Mouse (Mus musculus): ENCODE data around the gene Pwp2. TPM values are rescaled to one million over a fixed set of nuclear protein-coding genes. Genes with fewer than 3 reads are reported as not detected.

Gene Pwp2
- polyA plus RNA-seq, 1 experiment from 2014 or later = 13.6 TPM

Other genes starting within 250 kb of the Pwp2 start
- gene Trpm2, start 214.6 kb downstream of the Pwp2 start, polyA plus RNA-seq (2015; fragmentation: Nextera tagmentation; extraction: Ambion mirVana) = 0.20 and 0.40 TPM in 2 replicates
- 29.8 and 32.0 TPM in 2 replicates for gene 1810043G02Rik, start 206.6 kb downstream of the Pwp2 start, polyA plus RNA-seq (2015; fragmentation: Nextera tagmentation; extraction: Ambion mirVana)
- 78.8 and 86.6 TPM in 2 replicates for gene Pfkl, start 175.1 kb downstream of the Pwp2 start, polyA plus RNA-seq (2015; fragmentation: Nextera tagmentation; extraction: Ambion mirVana)
- 0.48 and 0.62 TPM in 2 replicates for gene Dnmt3l, start 143.2 kb downstream of the Pwp2 start, polyA plus RNA-seq (2015; fragmentation: Nextera tagmentation; extraction: Ambion mirVana)
- gene Aire, start 141.5 kb downstream of the Pwp2 start, polyA plus RNA-seq (2015; fragmentation: Nextera tagmentation; extraction: Ambion mirVana) = 0.34 and 0.40 TPM in 2 replicates
- 6.3 and 6.5 TPM in 2 replicates for gene Icosl, start 115.8 kb downstream of the Pwp2 start, polyA plus RNA-seq (2015; fragmentation: Nextera tagmentation; extraction: Ambion mirVana)
- 55.9 and 60.9 TPM in 2 replicates for gene D10Jhu81e, start 15.4 kb downstream of the Pwp2 start, polyA plus RNA-seq (2015; fragmentation: Nextera tagmentation; extraction: Ambion mirVana)
- 17.9 and 21.9 TPM in 2 replicates for gene Trappc10, start 59.5 kb upstream of the Pwp2 start, polyA plus RNA-seq (2015; fragmentation: Nextera tagmentation; extraction: Ambion mirVana)
- gene Agpat3, start 167.3 kb upstream of the Pwp2 start, polyA plus RNA-seq (2015; fragmentation: Nextera tagmentation; extraction: Ambion mirVana) = 140 and 144 TPM in 2 replicates
- 232 and 262 TPM in 2 replicates for gene Rrp1, start 227.9 kb upstream of the Pwp2 start, polyA plus RNA-seq (2015; fragmentation: Nextera tagmentation; extraction: Ambion mirVana)
- gene Cstb, start 240.5 kb upstream of the Pwp2 start, polyA plus RNA-seq (2015; fragmentation: Nextera tagmentation; extraction: Ambion mirVana) = 402 and 433 TPM in 2 replicates

Data from kidney, postnatal 0 days (tissue).